Mouse (Mus musculus): ENCODE measurements around the gene Olfr1393. TPM values are rescaled to one million over a fixed set of nuclear protein-coding genes. Genes with fewer than 3 reads are reported as not detected.

Gene Olfr1393
- total RNA-seq (2021), result under 1 TPM; 0.18 to 0.33 TPM
- long read RNA-seq, experiment 1, result 0 reads
- long read RNA-seq, experiment 2, result 0 reads

DNA sequence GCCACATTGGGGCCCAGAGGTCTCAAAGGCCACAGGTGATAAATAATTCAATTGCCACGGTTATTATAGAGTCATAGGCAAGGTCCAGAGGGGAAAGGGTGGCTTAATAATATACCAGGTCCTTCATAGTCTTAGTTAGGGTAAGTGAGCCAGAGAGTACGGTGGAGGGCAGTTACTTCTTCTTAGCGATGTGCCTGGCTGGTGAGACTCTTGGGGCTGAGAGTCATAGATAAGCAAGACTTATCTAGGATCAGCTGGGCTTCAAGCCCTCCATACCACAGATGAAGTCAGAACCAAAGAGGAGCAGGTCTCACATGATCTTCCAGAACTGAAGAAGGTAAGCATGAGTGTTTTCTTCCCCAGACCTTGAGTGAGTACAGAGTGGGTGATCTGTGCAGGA is at the start of gene Olfr1393:
Olfr1393 (plus strand) TSS at position 83 of the 400 bp plus-strand sequence.
- no peak for DNase-seq

GRCm38 (mm10) chr11:49232781-49233180 is 45.3 kb upstream of the Olfr1393 start:
- no peak for DNase-seq

DNA sequence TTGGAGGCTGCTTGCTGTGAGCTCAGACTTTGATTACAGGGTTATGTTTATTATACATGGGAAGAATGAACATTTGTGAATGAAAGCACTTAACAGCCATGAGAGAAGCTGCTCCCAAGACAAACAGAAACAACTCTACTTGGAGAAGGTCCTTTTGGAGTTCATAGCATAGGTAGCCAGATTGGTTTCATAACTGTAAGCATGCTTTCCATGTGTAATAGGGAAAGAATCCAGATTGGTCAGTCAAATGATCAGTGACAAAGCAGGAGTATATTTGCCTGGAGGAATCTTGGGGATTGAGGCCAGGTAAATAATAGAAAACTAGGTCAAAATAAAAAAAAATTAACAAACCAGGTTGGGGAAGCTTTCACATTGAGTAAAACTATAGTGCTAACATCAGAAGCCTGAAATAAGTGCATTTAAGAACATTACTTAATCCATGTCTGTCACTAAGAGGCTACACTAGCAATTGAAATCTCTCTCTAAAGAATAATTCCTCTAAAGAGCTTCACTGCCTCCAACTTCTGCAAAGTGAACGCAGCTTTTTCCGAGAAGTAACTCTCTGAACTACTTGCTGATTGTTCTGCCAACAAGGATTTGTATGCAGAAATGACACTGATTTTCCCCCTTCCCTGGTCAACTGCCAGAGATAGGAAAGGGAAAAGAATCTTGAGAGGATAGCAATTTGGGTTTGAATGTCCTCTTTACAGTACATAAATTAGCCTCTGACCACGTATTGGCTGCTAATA is 42.5 kb upstream of the Olfr1393 start:
- DNase-seq, result no peak

DNA sequence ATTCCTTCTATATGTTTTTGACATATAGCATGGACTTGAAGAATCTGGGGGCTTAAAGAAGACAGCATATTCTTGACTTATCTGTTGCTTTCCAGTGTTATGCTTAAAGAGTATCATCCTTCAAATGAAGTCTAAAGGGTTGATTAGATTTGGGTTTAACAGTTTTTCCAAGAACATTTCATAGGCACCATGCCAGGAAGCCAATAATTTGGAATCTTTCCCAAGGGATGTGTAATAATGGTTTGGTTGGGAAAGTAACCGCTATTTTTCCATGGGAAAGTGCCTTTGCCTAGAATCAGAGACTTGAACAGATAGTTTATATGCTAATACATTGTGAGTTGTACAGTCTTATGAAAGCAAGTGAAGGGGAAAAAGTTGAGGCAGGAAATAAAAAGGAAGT is 41.2 kb upstream of the Olfr1393 start:
- no peak for DNase-seq

DNA sequence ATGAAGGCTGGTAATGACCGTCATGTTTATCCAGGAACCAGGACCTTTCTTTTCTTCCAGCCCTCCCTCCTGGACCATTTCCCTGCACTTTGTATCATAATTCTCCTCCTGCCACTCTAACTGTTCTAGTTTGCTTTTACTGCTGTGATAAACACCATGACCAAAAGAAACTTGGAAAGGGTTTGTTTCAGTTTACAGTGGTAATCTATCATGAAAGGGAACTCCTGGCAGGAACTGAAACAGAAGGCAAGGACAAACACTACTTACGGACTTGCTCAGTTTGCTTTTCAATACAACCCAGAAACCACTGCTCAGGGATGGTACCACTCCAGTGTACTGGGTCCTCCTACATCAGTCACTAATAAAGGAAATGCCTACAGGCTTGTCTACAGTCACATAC is 40.6 kb upstream of the Olfr1393 start:
- no peak for DNase-seq

GRCm38 (mm10) chr11:49240310-49240709 is 37.8 kb upstream of the Olfr1393 start:
- no peak for DNase-seq

- no peak for DNase-seq
Observed at GRCm38 (mm10) chr11:49240874-49241273, 37.2 kb upstream of the Olfr1393 start.

DNA sequence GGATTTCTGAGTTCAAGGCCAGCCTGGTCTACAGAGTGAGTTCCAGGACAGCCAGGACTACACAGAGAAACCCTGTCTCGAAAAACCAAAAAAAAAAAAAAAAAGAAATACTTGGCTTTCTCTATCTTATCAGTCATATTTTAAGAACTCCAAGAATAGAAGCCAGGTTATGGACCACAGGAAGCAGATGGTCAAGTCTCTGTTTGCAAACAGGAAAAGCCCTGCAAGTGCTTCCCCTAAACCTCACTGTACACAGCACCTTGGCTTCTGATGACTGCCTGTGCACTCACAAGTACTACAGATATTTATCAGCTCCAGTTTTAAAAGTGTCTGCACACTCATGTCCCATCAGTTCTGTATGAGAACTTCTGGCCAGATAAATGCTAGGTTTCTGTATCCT is 36.6 kb upstream of the Olfr1393 start:
- DNase-seq, result no peak

DNA sequence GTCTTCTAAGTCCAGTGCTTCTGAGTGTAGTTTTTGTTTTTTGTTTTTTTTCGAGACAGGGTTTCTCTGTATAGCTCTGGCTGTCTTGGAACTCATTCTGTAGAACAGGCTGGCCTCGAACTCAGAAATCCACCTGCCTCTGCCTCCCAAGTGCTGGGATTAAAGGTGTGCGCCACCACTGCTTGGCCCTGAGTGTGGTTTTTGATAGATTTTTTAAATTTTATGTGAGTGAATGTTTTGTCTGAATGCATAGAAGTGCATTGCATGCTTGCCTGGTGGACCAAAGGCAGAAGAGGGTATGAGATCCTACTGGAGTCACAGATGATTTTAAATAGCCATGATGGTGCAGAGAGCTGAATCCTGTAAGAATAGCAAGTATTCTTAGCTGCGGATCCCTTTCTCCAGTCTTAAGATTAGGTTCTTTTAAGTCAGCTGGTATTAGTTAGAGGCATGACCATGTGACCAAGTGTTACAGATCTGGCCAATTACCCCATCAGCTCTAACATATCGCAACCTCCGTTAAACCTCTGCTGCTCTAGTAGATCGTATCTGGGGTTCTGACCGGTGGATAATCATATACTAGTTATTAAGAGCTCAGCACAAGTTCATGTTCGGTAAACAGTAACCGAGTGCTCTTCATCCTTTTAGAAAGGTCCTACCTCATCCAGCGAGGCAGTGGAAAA is 35.0 kb upstream of the Olfr1393 start:
- DNase-seq, result no peak

- DNase-seq, result peak; percentile 94
Observed at GRCm38 (mm10) chr11:49243727-49244594, 34.1 kb upstream of the Olfr1393 start, which contains the start of gene Mgat1. Gene Mgat1, plus strand, starts transcription at chr11:49244191.

GRCm38 (mm10) chr11:49244595-49244930 is 33.5 kb upstream of the Olfr1393 start:
- no peak for DNase-seq

DNA sequence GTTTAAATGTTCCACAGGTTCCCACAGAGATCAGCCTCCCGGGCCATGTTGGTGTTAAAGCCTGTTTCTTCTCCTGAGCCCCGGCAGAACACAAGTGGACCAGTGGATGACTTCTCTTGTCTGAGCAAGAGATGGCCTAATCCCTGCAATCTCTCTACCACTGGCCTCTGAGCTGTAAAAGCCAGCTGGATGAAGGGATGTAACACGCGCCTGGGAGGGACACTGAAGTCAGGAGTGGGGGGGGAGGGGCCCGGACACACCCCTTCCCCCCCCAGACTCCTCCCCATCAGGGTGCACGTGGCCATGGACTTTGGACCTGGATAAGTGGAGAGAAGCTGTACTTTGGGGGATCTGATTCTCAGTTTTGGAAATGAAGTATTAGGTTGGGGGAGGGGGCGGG is 32.9 kb upstream of the Olfr1393 start:
- DNase-seq, result peak; percentile 38

DNA sequence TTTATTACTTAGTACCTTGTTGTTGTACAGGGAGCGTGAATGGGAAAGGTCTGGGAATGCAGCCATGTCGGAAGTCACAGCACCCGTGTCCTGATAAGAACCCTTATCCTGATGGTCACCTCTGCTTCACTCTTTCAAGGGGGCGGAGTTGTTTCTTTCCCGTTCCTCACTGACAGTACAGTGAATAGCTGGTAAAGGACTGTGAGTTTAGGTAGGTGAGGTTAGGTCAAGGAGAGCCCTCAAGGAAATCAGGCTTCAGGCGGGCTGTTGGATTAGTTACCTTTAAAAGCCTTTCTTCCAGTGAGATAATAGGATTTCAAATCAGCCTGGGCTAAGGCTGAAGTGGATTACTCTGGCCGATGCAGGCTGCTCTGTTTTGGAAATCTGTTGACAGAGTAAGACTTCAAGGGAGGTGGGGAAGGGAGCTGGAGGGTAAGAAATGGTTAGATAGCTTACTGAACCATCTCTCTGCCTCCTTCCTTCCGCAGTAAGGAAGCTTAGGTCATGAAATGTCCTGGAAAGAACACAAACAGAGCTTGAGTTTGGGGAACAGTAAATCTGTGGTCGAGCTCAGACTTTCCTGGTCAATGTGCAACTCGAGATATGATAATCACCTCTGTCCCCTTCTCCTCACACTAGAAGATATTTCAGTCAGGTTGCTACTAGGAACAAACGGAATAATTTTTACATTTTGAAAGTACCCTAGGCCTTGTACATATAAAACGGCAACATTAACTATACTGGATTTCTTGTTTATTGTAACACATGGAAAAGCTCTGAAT is 32.3 kb upstream of the Olfr1393 start:
- DNase-seq, result no peak

DNA sequence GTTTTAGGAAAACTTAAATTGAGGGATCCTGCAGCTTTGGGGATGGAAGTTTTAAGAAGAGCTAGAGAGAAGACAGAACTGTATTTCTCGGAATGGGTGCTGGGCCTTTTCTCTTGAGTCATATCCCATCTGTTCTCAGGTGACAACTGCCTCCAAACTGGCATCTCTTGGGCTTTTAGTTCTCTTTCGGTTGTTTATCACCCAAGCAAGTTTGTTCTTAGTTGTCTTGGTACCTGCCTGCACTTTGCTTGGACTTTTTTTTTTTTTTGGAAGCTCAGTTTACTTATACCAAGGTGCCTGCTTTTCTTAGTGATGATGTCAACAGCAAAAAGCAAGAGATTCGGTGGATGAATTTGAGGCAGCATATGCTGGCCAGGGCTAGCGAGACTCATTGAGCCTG is 31.6 kb upstream of the Olfr1393 start:
- DNase-seq, result no peak

- DNase-seq, result no peak
Observed at GRCm38 (mm10) chr11:49247255-49247654, 30.8 kb upstream of the Olfr1393 start.

DNA sequence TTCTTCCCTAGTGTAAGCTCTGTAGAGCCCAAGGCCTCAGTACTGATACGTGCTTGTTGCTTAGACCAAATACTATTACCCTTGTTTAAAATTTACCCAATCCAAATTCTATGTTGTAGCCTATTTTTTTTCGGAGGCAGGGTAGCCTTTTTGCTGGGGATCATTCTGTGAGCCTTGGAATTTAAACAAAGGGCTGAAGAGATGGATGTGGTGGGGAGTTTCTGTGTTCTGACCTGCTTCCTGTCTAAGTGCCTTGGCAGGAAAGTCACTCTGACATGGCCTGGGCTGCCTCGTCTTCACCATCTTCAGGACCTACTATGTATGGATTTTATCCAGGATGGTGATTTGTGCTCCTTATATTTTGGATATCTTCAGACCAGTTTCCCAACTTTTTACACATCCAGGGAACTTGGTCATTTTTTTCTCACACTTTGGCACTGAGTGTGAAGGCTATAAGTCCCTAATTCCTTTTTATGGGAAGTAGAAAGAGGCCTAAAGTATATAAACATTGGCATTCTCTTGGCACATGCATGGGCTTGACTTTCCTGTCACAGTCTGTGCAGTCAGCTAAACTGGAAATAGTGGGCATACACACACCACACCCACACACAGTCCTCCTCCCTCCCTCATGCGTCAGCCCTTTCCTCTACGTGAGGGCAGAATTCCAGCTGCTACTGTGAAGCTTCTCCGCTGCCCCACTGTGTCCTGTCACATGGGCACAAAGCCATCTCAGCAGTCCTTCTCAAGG is 29.7 kb upstream of the Olfr1393 start:
- no peak for DNase-seq

- no peak for DNase-seq
Observed at GRCm38 (mm10) chr11:49248974-49249700, 29.0 kb upstream of the Olfr1393 start.

GRCm38 (mm10) chr11:49249811-49250421 is 28.2 kb upstream of the Olfr1393 start:
- DNase-seq, result no peak

GRCm38 (mm10) chr11:49250422-49251379 is 27.4 kb upstream of the Olfr1393 start:
- DNase-seq, result peak; percentile 89

Measured in gastrocnemius, postnatal 10 days (tissue).